8 mouse cellular contexts compared by ENCODE assay signal in the genomic region with DNA sequence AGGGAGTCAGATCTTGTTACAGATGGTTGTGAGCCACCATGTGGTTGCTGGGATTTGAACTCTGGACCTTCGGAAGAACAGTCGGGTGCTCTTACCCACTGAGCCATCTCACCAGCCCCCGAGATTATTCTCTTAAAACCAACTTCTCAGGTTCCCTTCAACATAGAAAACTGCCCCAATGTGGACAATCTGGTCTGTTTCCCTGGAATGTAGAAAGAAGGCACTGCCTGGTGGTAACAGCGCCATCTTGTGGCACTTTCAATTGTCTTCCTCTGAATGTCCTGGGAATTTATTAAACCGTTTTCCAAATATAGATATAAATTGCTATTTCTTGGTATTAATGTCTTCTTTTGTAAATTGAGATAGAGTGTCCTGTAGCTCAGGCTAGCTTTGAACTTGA. TPM values are rescaled to one million over a fixed set of nuclear protein-coding genes. Genes with fewer than 3 reads are reported as not detected.
DNase-seq lines count a peak whose midpoint lies in the region; ATAC-seq and TF ChIP-seq lines count a peak whose summit lies in the region.

No protein-coding gene starts in this region.

- no peaks in the 10 kb centered on the region for H3K4me1 ChIP-seq in kidney, embryonic 14.5 days (ENCODE audit: control insufficient read depth, insufficient read depth, low read length)
- no peaks in the 10 kb centered on the region for H3K4me1 ChIP-seq in ES-E14 (ENCODE audit: control insufficient read depth in 2 of 2, insufficient read depth in 2 of 2, low read length in 2 of 2, poor library complexity in 1 of 2)

- in situ Hi-C loops in ES-E14 (cut with MboI; ENCODE audit: low sequenced_read_pairs in 2 of 2, unreplicated experiment in 2 of 2): no loop called here

- DNase-seq in kidney, adult 18-20 months: peak; percentile 55
- peak; percentile 48 for DNase-seq in ES-E14 (ENCODE audit: low read depth, low spot score)
- DNase-seq in brain, embryonic 18.5 days (ENCODE audit: low read depth, low spot score): peak; percentile 4
- peak; percentile 14 to 52 for DNase-seq in frontal cortex, postnatal 36 days (ENCODE audit: low spot score in 2 of 2)
- peak; percentile 23 to 72 for DNase-seq in layer of hippocampus, postnatal 25 days (ENCODE audit: extremely low spot score in 1 of 2, low spot score in 1 of 2)
- DNase-seq in naive thymus-derived CD4-positive, alpha-beta T cell, adult 2 months (ENCODE audit: low read depth): peak; percentile 59

- no peaks in the 10 kb centered on the region for H3K9me3 ChIP-seq in kidney, embryonic 14.5 days (ENCODE audit: control insufficient read depth, low read length)
- H3K9me3 ChIP-seq in ES-E14 (ENCODE audit: control insufficient read depth, insufficient read depth, low read depth, low read length): no peaks in the 10 kb centered on the region

- no peak overlapping the region for H3K4me2 ChIP-seq in kidney, embryonic 14.5 days (replicated peaks; ENCODE audit: low read depth, low read length)

- H3K27ac ChIP-seq in kidney, embryonic 14.5 days (ENCODE audit: low read depth, low read length): no peak overlapping the region
- no peak overlapping the region for H3K27ac ChIP-seq in ES-E14 (ENCODE audit: insufficient read depth, low read depth, low read length, poor library complexity, severe bottlenecking)

- 43% methylated on average over 5 of the region's 5 CpGs for WGBS in kidney, embryonic 14.5 days

- H3K9ac ChIP-seq in kidney, embryonic 14.5 days (ENCODE audit: low read depth, low read length): no peak overlapping the region
- H3K9ac ChIP-seq in ES-E14 (ENCODE audit: insufficient read depth, low read depth, low read length, poor library complexity, severe bottlenecking): no peak overlapping the region

- H3K36me3 ChIP-seq in kidney, embryonic 14.5 days (ENCODE audit: control insufficient read depth, insufficient read depth, low read length): no peaks in the 10 kb centered on the region
- no peaks in the 10 kb centered on the region for H3K36me3 ChIP-seq in ES-E14 (ENCODE audit: control insufficient read depth, insufficient read depth, low read length, poor library complexity, severe bottlenecking)

- H3K4me3 ChIP-seq in kidney, embryonic 14.5 days (ENCODE audit: low read length): no peak overlapping the region
- no peak overlapping the region for H3K4me3 ChIP-seq in ES-E14 (ENCODE audit: insufficient read depth in 1 of 2, low read depth in 1 of 2, low read length in 2 of 2, poor library complexity in 1 of 2, severe bottlenecking in 1 of 2)

- H3K27me3 ChIP-seq in kidney, embryonic 14.5 days (ENCODE audit: control insufficient read depth, insufficient read depth, low read length): no peaks in the 10 kb centered on the region

- ATAC-seq in kidney, embryonic 14.5 days (ENCODE audit: low FRiP score, low TSS enrichment): no peak
- ATAC-seq in megakaryocyte-erythroid progenitor cell, adult 5-6 weeks (replicated peaks; ENCODE audit: low FRiP score, low TSS enrichment, poor library complexity, severe bottlenecking): no peak; the same call in 1 of the 2 replicates

TF ChIP-seq in ES-E14, 5 proteins besides CTCF, POLR2A, EP300 and RAD21:
- TF ChIP-seq ZC3H11A (IDR thresholded peaks at IDR 0.05; ENCODE audit: borderline replicate concordance, low read depth, low read length) (peak; percentile 73; the same call in 1 of the 2 replicates), CHD2 (IDR thresholded peaks at IDR 0.05; ENCODE audit: low read depth, low read length) (no peak)

RNA-seq across cellular contexts. Expression of gene Muc13, which starts 4.0 kb away (rescaled TPM):
- 0.09 TPM in 1 of 2 replicates, not detected in the other for polyA plus RNA-seq in kidney, embryonic 14.5 days (2014; fragmentation: Nextera tagmentation; extraction: Ambion mirVana)
- 0.05 and 0.22 TPM in 2 replicates for total RNA-seq in ES-E14 (2012; rRNA removed)
- not detected for total RNA-seq in layer of hippocampus, postnatal 25 days (2021)
- 55.5 and 80.6 TPM in 2 replicates for total RNA-seq in megakaryocyte-erythroid progenitor cell, adult 5-6 weeks (2014; fragmentation: Nextera tagmentation)
- total RNA-seq in megakaryocyte-erythroid progenitor cell, adult 5-6 weeks (2017): 66.2 and 172 TPM in 2 replicates

RNA-seq across cellular contexts. Expression of gene Itgb5, which starts 31.6 kb away (rescaled TPM):
- 34.3 and 49.7 TPM in 2 replicates for polyA plus RNA-seq in kidney, embryonic 14.5 days (2014; fragmentation: Nextera tagmentation; extraction: Ambion mirVana)
- 60.6 and 101 TPM in 2 replicates for total RNA-seq in ES-E14 (2012; rRNA removed)
- total RNA-seq in layer of hippocampus, postnatal 25 days (2021): 10 to 100 TPM; 38.7 to 42.3 TPM
- not detected in 2 replicates for total RNA-seq in megakaryocyte-erythroid progenitor cell, adult 5-6 weeks (2014; fragmentation: Nextera tagmentation)
- total RNA-seq in megakaryocyte-erythroid progenitor cell, adult 5-6 weeks (2017): 0.47 and 0.53 TPM in 2 replicates

Comparison
In these comparisons a context has a peak if more than half of its experiments do, and no peak if none do; other contexts are left out.
1. DNase-seq: peak in every context shown above with its lines; median percentile 59 in naive thymus-derived CD4-positive, alpha-beta T cell, adult 2 months; 55 in kidney, adult 18-20 months; 48 in ES-E14; 48 in layer of hippocampus, postnatal 25 days; 33 in frontal cortex, postnatal 36 days; 4 in brain, embryonic 18.5 days.
2. RNA of gene Muc13, which starts 4.0 kb away (total RNA-seq): 55.5 to 172 TPM in megakaryocyte-erythroid progenitor cell, adult 5-6 weeks; 0.05 to 0.22 TPM in ES-E14 and not detected in layer of hippocampus, postnatal 25 days; every median in the first group is over 10 times any median in the second.
3. RNA of gene Itgb5, which starts 31.6 kb away (total RNA-seq): 60.6 to 101 TPM in ES-E14 and 38.7 to 42.3 TPM in layer of hippocampus, postnatal 25 days; 0.47 to 0.53 TPM in megakaryocyte-erythroid progenitor cell, adult 5-6 weeks; every median in the first group is over 10 times any median in the second.